Mouse (Mus musculus) ovary, adult 18-20 months (tissue): ENCODE results near the gene Caln1.

ENCODE experiments used
- DNase-seq: peaks from one replicate; pipeline ENCODE4 v3.0.0; 2022; ENCODE audit warnings: low spot score, mixed read lengths

The Caln1 gene

GRCm38 (mm10) chr5:130813089-130813488 is 443.8 kb downstream of the Caln1 start:
- DNase-seq, result no peak

GRCm38 (mm10) chr5:130815352-130815751 is 446.1 kb downstream of the Caln1 start:
- DNase-seq, result no peak

GRCm38 (mm10) chr5:130820021-130820648 is 450.9 kb downstream of the Caln1 start:
- no peak for DNase-seq

- no peak for DNase-seq
These were observed 451.4 kb downstream of the Caln1 start for GRCm38 (mm10) chr5:130820661-130821060.

GRCm38 (mm10) chr5:130825797-130826196 is 456.5 kb downstream of the Caln1 start:
- no peak for DNase-seq

- no peak for DNase-seq
These were observed 479.3 kb downstream of the Caln1 start for GRCm38 (mm10) chr5:130848562-130848961.

GRCm38 (mm10) chr5:130849610-130850009 is 480.4 kb downstream of the Caln1 start:
- no peak for DNase-seq

- DNase-seq, result no peak
These were observed 482.9 kb downstream of the Caln1 start for GRCm38 (mm10) chr5:130852182-130852581.

GRCm38 (mm10) chr5:130853371-130853770 is 484.1 kb downstream of the Caln1 start:
- DNase-seq, result peak; percentile 29

GRCm38 (mm10) chr5:130854430-130854829 is 485.2 kb downstream of the Caln1 start:
- no peak for DNase-seq

GRCm38 (mm10) chr5:130858148-130858547 is 488.9 kb downstream of the Caln1 start:
- no peak for DNase-seq

- no peak for DNase-seq
These were observed 489.5 kb downstream of the Caln1 start for GRCm38 (mm10) chr5:130858706-130859105.

GRCm38 (mm10) chr5:130859736-130860135 is 490.5 kb downstream of the Caln1 start:
- DNase-seq, result no peak

- DNase-seq, result no peak
These were observed 493.0 kb downstream of the Caln1 start for GRCm38 (mm10) chr5:130862302-130862701.

- DNase-seq, result no peak
These were observed 500.6 kb downstream of the Caln1 start for GRCm38 (mm10) chr5:130869869-130870268.

- no peak for DNase-seq
These were observed 501.8 kb downstream of the Caln1 start for GRCm38 (mm10) chr5:130871086-130871485.

- no peak for DNase-seq
These were observed 506.1 kb downstream of the Caln1 start for GRCm38 (mm10) chr5:130875391-130875790.

- no peak for DNase-seq
These were observed 511.1 kb downstream of the Caln1 start for GRCm38 (mm10) chr5:130880331-130880730.

- no peak for DNase-seq
These were observed 522.5 kb downstream of the Caln1 start for GRCm38 (mm10) chr5:130891735-130892134.

- no peak for DNase-seq
These were observed 526.7 kb downstream of the Caln1 start for GRCm38 (mm10) chr5:130895991-130896390.
